Comparison of ENCODE assay signal across 23 mouse cellular contexts in the genomic region with DNA sequence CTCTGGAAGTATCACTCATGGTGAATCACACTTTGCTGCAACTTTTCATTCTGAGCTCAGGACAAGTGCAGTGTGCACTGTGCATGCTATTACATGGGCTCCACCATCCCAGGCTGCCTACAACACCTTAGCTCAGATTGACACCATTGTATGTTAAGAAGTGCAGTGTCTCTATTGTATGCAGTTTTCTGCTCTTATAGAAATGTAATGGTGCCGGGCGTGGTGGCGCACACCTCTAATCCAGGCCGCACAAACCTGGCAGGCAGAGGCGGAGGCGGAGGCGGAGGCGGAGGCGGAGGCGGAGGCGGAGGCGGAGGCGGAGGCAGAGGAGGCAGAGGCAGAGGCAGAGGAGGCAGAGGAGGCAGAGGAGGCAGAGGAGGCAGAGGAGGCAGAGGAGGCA. TPM values are rescaled to one million over a fixed set of nuclear protein-coding genes. Genes with fewer than 3 reads are reported as not detected.
"Had no signal": no experiment of that assay in that cellular context is flagged by ENCODE, and none has a peak within 500 bp of the region (broad histone marks: within the 10 kb centered on the region; RNA-seq: fewer than 3 reads in every experiment).

No protein-coding gene starts in this region.

- H3K9me3 ChIP-seq: midbrain, embryonic 10.5 days; midbrain, embryonic 12.5 days; neural tube, embryonic 13.5 days; neural tube, embryonic 15.5 days; stomach, embryonic 15.5 days had no signal

- H3K27ac ChIP-seq: midbrain, embryonic 10.5 days; midbrain, embryonic 12.5 days; neural tube, embryonic 13.5 days; neural tube, embryonic 15.5 days; stomach, embryonic 15.5 days had no signal

- H3K9ac ChIP-seq: lung, embryonic 14.5 days; midbrain, embryonic 12.5 days; neural tube, embryonic 13.5 days; neural tube, embryonic 15.5 days; stomach, embryonic 15.5 days had no signal

- H3K4me2 ChIP-seq: lung, embryonic 14.5 days; midbrain, embryonic 12.5 days; neural tube, embryonic 13.5 days; neural tube, embryonic 15.5 days; stomach, embryonic 15.5 days had no signal

- H3K27me3 ChIP-seq: neural tube, embryonic 13.5 days; neural tube, embryonic 15.5 days; stomach, embryonic 15.5 days had no signal

- ATAC-seq: midbrain, embryonic 16.5 days had no signal

- H3K4me3 ChIP-seq: midbrain, embryonic 10.5 days; midbrain, embryonic 12.5 days; myocyte; neural tube, embryonic 13.5 days; neural tube, embryonic 15.5 days; stomach, embryonic 15.5 days had no signal

- H3K36me3 ChIP-seq: midbrain, embryonic 10.5 days; midbrain, embryonic 12.5 days; neural tube, embryonic 13.5 days; neural tube, embryonic 15.5 days; stomach, embryonic 15.5 days had no signal

- DNase-seq: lung, adult 18-20 months; lung, embryonic 14.5 days; lung, postnatal 10 days; lung, postnatal 4 days; midbrain, embryonic 14.5 days; retina, postnatal 1 day; right cerebral cortex, adult 18-20 months; right cerebral cortex, postnatal 25 days; right cerebral cortex, postnatal 4 days; spleen, adult 18-20 months; thymus, adult 18-20 months; thymus, postnatal 14 days; thymus, postnatal 36 days had no signal

RNA-seq across cellular contexts. Expression of a gene that starts 19.8 kb away (rescaled TPM):
- total RNA-seq: megakaryocyte, adult 5-6 weeks; megakaryocyte-erythroid progenitor cell, adult 5-6 weeks had no signal
- polyA plus RNA-seq: midbrain, embryonic 10.5 days; midbrain, embryonic 14.5 days; myocyte; neural tube, embryonic 11.5 days had no signal
